Mouse (Mus musculus): ENCODE measurements around the gene Mtss1l. TPM values are rescaled to one million over a fixed set of nuclear protein-coding genes. Genes with fewer than 3 reads are reported as not detected.
A peak's percentile ranks its signal among the peaks of the same experiment; 100 is the strongest.

Gene Mtss1l
- polyA plus RNA-seq, 1 experiment from 2014 or later = 5.9 TPM

GRCm38 (mm10) chr8:110702636-110703459, 18.4 kb upstream of the Mtss1l start:
- WGBS = 74% methylated on average over 9 of the region's 9 CpGs
- H3K4me2 ChIP-seq = no peak overlapping the region

DNA sequence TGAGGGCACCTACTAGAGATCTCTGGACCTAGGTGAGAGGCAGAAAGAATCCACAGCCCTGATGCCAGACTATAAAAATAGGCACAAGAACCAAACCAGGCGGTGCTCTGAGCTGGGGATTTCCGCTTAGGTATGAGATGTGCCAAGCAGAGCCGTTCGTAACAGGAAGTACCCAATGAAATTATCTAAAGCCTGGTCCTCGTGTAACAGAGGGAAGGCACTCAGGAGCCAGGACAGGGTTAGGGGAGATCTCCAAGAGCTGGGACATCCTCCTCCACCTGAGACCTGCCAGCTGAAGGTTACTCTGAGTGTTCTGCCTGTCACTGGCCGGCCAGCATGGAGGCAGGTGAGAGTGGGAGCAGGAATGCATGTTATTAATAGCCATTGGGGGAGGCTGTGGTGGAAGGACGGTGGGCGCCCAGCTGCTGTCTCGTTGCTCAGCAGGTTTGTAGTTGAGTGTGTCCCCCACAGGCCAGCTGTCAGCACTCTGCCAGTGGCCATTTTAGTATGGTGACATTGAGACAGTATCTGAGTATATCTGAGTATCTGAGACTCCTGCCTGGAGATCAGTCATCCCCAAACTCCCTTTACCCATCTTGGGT, 17.7 kb upstream of the Mtss1l start:
- 0 out of 2 replicates have a peak, but pooled peaks cover 2% of the 10 kb centered on the region for H3K36me3 ChIP-seq (ENCODE audit: control insufficient read depth, insufficient read depth, low read length)
- no peak overlapping the region for H3K4me3 ChIP-seq (ENCODE audit: low read depth, low read length)
- DNase-seq (ENCODE audit: low spot score) = no peak
- 78% methylated on average over 9 of the region's 9 CpGs for WGBS
- no peak overlapping the region for H3K4me2 ChIP-seq
- H3K9ac ChIP-seq (ENCODE audit: low read depth, low read length) = no peak overlapping the region
- H3K27me3 ChIP-seq (replicated peaks; ENCODE audit: control insufficient read depth, insufficient read depth, low read length) = no peaks in the 10 kb centered on the region
- no peaks in the 10 kb centered on the region for H3K9me3 ChIP-seq (ENCODE audit: control insufficient read depth, low read length)
- no peaks in the 10 kb centered on the region for H3K4me1 ChIP-seq (replicated peaks; ENCODE audit: control insufficient read depth, insufficient read depth, low read length)
- H3K27ac ChIP-seq (ENCODE audit: low read depth, low read length) = no peak overlapping the region
- no peak for ATAC-seq (replicated peaks; ENCODE audit: low FRiP score)

More at GRCm38 (mm10) chr8:110702636-110703459, 18.4 kb upstream of the Mtss1l start:
- H3K9ac ChIP-seq (ENCODE audit: low read depth, low read length) = no peak overlapping the region
- no peak overlapping the region for H3K27ac ChIP-seq (ENCODE audit: low read depth, low read length)
- ATAC-seq (replicated peaks; ENCODE audit: low FRiP score) (no peak), DNase-seq (ENCODE audit: low spot score) (no peak)
- no peaks in the 10 kb centered on the region for H3K4me1 ChIP-seq (replicated peaks; ENCODE audit: control insufficient read depth, insufficient read depth, low read length)
- H3K9me3 ChIP-seq (ENCODE audit: control insufficient read depth, low read length) = no peaks in the 10 kb centered on the region
- 0 out of 2 replicates have a peak, but pooled peaks cover 2% of the 10 kb centered on the region for H3K36me3 ChIP-seq (ENCODE audit: control insufficient read depth, insufficient read depth, low read length)
- no peaks in the 10 kb centered on the region for H3K27me3 ChIP-seq (replicated peaks; ENCODE audit: control insufficient read depth, insufficient read depth, low read length)
- no peak overlapping the region for H3K4me3 ChIP-seq (ENCODE audit: low read depth, low read length)

- Histone ChIP-seq H3K9me3 (ENCODE audit: control insufficient read depth, low read length) (no peaks in the 10 kb centered on the region), H3K27ac (ENCODE audit: low read depth, low read length) (no peak overlapping the region), H3K4me3 (ENCODE audit: low read depth, low read length) (no peak overlapping the region), H3K36me3 (ENCODE audit: control insufficient read depth, insufficient read depth, low read length) (no peaks in the 10 kb centered on the region), H3K4me2 (no peak overlapping the region), H3K4me1 (replicated peaks; ENCODE audit: control insufficient read depth, insufficient read depth, low read length) (no peaks in the 10 kb centered on the region), H3K27me3 (replicated peaks; ENCODE audit: control insufficient read depth, insufficient read depth, low read length) (no peaks in the 10 kb centered on the region), H3K9ac (ENCODE audit: low read depth, low read length) (no peak overlapping the region)
- ATAC-seq (replicated peaks; ENCODE audit: low FRiP score) = no peak
- WGBS = 87% methylated on average over 3 of the region's 3 CpGs
- DNase-seq (ENCODE audit: low spot score) = no peak
Measured at GRCm38 (mm10) chr8:110704103-110704502, 17.2 kb upstream of the Mtss1l start.

- H3K4me1 ChIP-seq (replicated peaks; ENCODE audit: control insufficient read depth, insufficient read depth, low read length) = no peaks in the 10 kb centered on the region; the same call in 1 of the 2 replicates
- 58% methylated on average over 14 of the region's 14 CpGs for WGBS
Measured at GRCm38 (mm10) chr8:110705391-110706287, 15.6 kb upstream of the Mtss1l start.

DNA sequence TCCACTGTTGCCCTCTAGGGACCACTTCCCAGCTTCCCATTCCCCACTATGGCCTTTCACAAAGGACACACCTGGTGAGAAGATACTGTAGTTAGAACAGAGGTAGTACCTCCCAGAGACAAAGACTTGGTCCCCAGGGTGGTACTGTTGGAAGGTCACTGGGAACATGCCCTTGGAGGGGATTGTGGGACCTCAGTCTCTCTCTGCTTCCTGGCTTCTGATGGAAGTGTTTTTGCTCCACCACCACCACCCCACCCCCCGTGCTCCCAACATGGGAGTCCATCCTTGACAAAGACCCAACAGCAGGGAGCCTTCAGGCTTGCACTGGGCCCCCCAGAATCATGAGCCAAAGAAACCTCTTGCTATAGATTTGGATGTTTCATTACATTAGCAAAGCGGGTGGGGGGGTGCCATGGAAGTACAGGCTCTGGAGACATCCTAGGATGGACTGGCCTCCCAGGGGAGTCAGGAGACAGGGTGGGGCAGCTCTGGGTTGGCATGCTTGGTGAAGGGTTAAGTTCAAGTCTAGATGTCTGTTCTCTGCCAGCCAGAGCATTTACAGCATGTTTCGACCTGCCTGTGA, 14.9 kb upstream of the Mtss1l start:
- H3K9me3 ChIP-seq (ENCODE audit: control insufficient read depth, low read length) = no peaks in the 10 kb centered on the region
- H3K4me2 ChIP-seq = no peak overlapping the region
- H3K27ac ChIP-seq (ENCODE audit: low read depth, low read length) = no peak overlapping the region
- H3K4me1 ChIP-seq (replicated peaks; ENCODE audit: control insufficient read depth, insufficient read depth, low read length) = no peaks in the 10 kb centered on the region; the same call in 1 of the 2 replicates
- H3K4me3 ChIP-seq (ENCODE audit: low read depth, low read length) = no peak overlapping the region
- no peaks in the 10 kb centered on the region for H3K27me3 ChIP-seq (replicated peaks; ENCODE audit: control insufficient read depth, insufficient read depth, low read length)
- H3K9ac ChIP-seq (ENCODE audit: low read depth, low read length) = no peak overlapping the region
- 83% methylated on average over 3 of the region's 3 CpGs for WGBS
- DNase-seq (ENCODE audit: low spot score) = no peak
- peaks cover 9% of the 10 kb centered on the region; the same call in 1 of the 2 replicates for H3K36me3 ChIP-seq (ENCODE audit: control insufficient read depth, insufficient read depth, low read length)
- no peak for ATAC-seq (replicated peaks; ENCODE audit: low FRiP score)

More at GRCm38 (mm10) chr8:110705391-110706287, 15.6 kb upstream of the Mtss1l start:
- Histone ChIP-seq H3K4me3 (ENCODE audit: low read depth, low read length) (no peak overlapping the region), H3K9me3 (ENCODE audit: control insufficient read depth, low read length) (no peaks in the 10 kb centered on the region), H3K27ac (ENCODE audit: low read depth, low read length) (no peak overlapping the region), H3K36me3 (ENCODE audit: control insufficient read depth, insufficient read depth, low read length) (0 out of 2 replicates have a peak, but pooled peaks cover 2% of the 10 kb centered on the region), H3K4me2 (no peak overlapping the region), H3K27me3 (replicated peaks; ENCODE audit: control insufficient read depth, insufficient read depth, low read length) (no peaks in the 10 kb centered on the region), H3K9ac (ENCODE audit: low read depth, low read length) (no peak overlapping the region)
- ATAC-seq (replicated peaks; ENCODE audit: low FRiP score) (peak; percentile 39), DNase-seq (ENCODE audit: low spot score) (no peak)

DNA sequence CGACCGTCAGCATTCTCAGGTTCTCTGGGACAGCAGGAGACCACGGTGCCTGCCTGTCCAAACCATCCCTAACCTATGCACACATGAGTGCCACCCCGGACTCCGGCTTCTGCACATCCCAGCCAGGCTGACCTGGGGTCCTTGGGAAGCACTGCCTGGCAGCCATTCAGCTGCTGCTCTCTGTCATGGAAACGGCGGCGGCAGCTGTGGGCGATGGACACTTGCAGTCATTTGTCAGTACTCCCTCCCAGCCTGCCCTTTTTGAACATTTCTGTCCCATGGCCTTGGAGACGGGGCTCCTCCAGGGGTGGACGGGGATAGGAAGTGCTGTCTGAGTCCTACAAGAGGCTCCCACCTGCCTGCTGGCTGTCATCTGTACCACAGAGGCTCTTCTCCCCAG, 12.8 kb upstream of the Mtss1l start:
- H3K9me3 ChIP-seq (ENCODE audit: control insufficient read depth, low read length) = no peaks in the 10 kb centered on the region
- DNase-seq (ENCODE audit: low spot score) = no peak
- no peak overlapping the region for H3K4me2 ChIP-seq
- WGBS = 94% methylated on average over 11 of the region's 11 CpGs
- no peak for ATAC-seq (replicated peaks; ENCODE audit: low FRiP score)
- no peaks in the 10 kb centered on the region; the same call in 1 of the 2 replicates for H3K4me1 ChIP-seq (replicated peaks; ENCODE audit: control insufficient read depth, insufficient read depth, low read length)
- no peak overlapping the region for H3K4me3 ChIP-seq (ENCODE audit: low read depth, low read length)
- no peak overlapping the region for H3K27ac ChIP-seq (ENCODE audit: low read depth, low read length)
- H3K9ac ChIP-seq (ENCODE audit: low read depth, low read length) = no peak overlapping the region
- peaks cover 24% of the 10 kb centered on the region for H3K36me3 ChIP-seq (ENCODE audit: control insufficient read depth, insufficient read depth, low read length)
- H3K27me3 ChIP-seq (replicated peaks; ENCODE audit: control insufficient read depth, insufficient read depth, low read length) = no peaks in the 10 kb centered on the region

DNA sequence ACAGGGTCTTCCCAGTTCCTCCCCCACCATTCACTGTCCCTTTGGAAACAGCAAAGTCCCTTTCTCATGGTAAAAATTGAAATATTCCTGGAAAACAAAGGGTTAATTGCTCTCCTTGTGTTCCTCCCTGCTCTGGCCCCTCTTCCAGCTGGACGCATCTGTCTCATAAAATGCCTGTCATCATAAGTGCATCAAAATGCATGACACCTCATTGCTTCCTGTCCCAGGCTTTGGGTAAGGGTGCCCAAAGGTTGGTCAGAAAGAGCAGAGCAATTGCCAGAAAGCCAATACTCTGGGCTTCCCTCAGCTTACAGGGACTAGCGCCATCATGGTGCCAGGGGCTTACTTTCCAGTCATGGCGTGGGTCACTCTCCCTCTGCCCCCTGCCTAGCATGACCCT, 10.7 kb upstream of the Mtss1l start:
- H3K4me1 ChIP-seq (replicated peaks; ENCODE audit: control insufficient read depth, insufficient read depth, low read length) = no peaks in the 10 kb centered on the region; the same call in 1 of the 2 replicates
- 82% methylated on average over 3 of the region's 3 CpGs for WGBS

More for the DNA sequence above, 10.7 kb upstream of the Mtss1l start:
- H3K4me2 ChIP-seq = no peak overlapping the region
- H3K9me3 ChIP-seq (ENCODE audit: control insufficient read depth, low read length) = no peaks in the 10 kb centered on the region
- ATAC-seq (replicated peaks; ENCODE audit: low FRiP score) (no peak), DNase-seq (ENCODE audit: low spot score) (no peak)
- H3K9ac ChIP-seq (ENCODE audit: low read depth, low read length) = no peak overlapping the region
- no peak overlapping the region for H3K4me3 ChIP-seq (ENCODE audit: low read depth, low read length)
- H3K36me3 ChIP-seq (ENCODE audit: control insufficient read depth, insufficient read depth, low read length) = peaks cover 24% of the 10 kb centered on the region
- no peak overlapping the region for H3K27ac ChIP-seq (ENCODE audit: low read depth, low read length)
- no peaks in the 10 kb centered on the region for H3K27me3 ChIP-seq (replicated peaks; ENCODE audit: control insufficient read depth, insufficient read depth, low read length)

Measured in liver, embryonic 11.5 days (tissue).